Mouse (Mus musculus): ENCODE results near the gene Chd4.

- no peak for TF ChIP-seq CTCF (conservative IDR thresholded peaks at IDR 0.05; ENCODE audit: low read length)
- no peak for TF ChIP-seq NANOG (IDR thresholded peaks at IDR 0.05; ENCODE audit: borderline replicate concordance, low read length)
- TF ChIP-seq POU5F1 (IDR thresholded peaks at IDR 0.05; ENCODE audit: borderline replicate concordance, low read length) = no peak
Observed at GRCm38 (mm10) chr6:125090341-125091085, 5.3 kb upstream of the Chd4 start.
